Mouse (Mus musculus): ENCODE data around the gene Eif2b3. TPM values are rescaled to one million over a fixed set of nuclear protein-coding genes. Genes with fewer than 3 reads are reported as not detected.

Gene Eif2b3
- total and polyA plus RNA-seq, 2 experiments from 2014 or later = 20.7 to 57.5 TPM

DNA sequence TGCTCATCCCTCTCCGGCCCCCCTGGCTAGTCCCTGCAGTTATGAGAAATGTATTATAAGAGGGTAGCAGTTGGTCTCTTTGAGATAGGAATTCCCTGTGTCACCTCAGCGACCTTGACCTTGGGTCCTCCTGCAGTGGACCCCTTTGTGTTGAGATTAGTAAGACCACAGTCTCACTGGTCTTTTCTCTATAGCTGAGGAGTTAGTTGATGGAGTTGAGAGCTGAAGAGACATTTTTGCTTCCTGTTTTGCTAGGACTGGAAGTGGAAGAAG lies 79.5 kb downstream of the Eif2b3 start:
- Histone ChIP-seq H3K4me3 (ENCODE audit: low read depth, low read length) (no peak overlapping the region), H3K9me3 (ENCODE audit: low read length) (no peaks in the 10 kb centered on the region), H3K27me3 (ENCODE audit: insufficient read depth, low read length) (0 out of 2 replicates have a peak, but pooled peaks cover 4% of the 10 kb centered on the region), H3K4me2 (ENCODE audit: low read depth, low read length, poor library complexity, severe bottlenecking) (no peak overlapping the region), H3K9ac (replicated peaks; ENCODE audit: low read length, poor library complexity, severe bottlenecking) (no peak overlapping the region), H3K27ac (ENCODE audit: low read depth, low read length) (no peak overlapping the region), H3K36me3 (ENCODE audit: insufficient read depth, low read length) (peaks cover 8% of the 10 kb centered on the region), H3K4me1 (ENCODE audit: insufficient read depth, low read length) (peaks cover 3% of the 10 kb centered on the region; the same call in 1 of the 2 replicates)
- no peak for TF ChIP-seq CTCF (IDR thresholded peaks at IDR 0.05)
- 40% methylated on average over 2 of the region's 2 CpGs for WGBS
- DNase-seq (ENCODE audit: low spot score) (no peak), ATAC-seq (ENCODE audit: low FRiP score) (no peak)

DNA sequence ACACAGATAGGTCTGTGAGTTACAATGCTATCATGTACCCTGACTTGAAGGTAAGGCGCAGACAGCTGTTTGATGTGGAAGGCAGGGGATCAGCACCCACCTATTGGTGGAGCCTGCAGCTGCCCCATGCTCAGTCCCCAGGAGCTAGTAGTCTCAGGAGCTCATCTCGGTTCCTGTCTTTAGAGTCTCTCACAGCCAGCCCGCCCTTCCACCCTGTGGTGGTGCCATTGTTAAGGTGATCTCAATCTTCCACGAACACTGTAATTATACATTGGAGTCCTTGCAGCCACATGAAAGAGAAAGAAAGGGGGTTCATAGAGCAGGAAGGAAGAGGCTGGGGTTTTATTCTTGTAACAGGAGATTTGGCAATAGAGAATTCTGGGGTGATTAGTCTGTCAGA lies 80.8 kb downstream of the Eif2b3 start:
- H3K4me3 ChIP-seq (ENCODE audit: low read depth, low read length) = no peak overlapping the region
- WGBS = 65% methylated on average over 4 of the region's 4 CpGs
- no peak overlapping the region for H3K9ac ChIP-seq (replicated peaks; ENCODE audit: low read length, poor library complexity, severe bottlenecking)
- TF ChIP-seq CTCF (IDR thresholded peaks at IDR 0.05) = no peak
- DNase-seq (ENCODE audit: low spot score) = no peak
- no peak overlapping the region for H3K4me2 ChIP-seq (ENCODE audit: low read depth, low read length, poor library complexity, severe bottlenecking)
- no peaks in the 10 kb centered on the region for H3K9me3 ChIP-seq (ENCODE audit: low read length)
- peaks cover 8% of the 10 kb centered on the region for H3K36me3 ChIP-seq (ENCODE audit: insufficient read depth, low read length)
- H3K27me3 ChIP-seq (ENCODE audit: insufficient read depth, low read length) = 0 out of 2 replicates have a peak, but pooled peaks cover 4% of the 10 kb centered on the region
- no peak for ATAC-seq (ENCODE audit: low FRiP score)
- H3K27ac ChIP-seq (ENCODE audit: low read depth, low read length) = no peak overlapping the region
- H3K4me1 ChIP-seq (ENCODE audit: insufficient read depth, low read length) = peaks cover 3% of the 10 kb centered on the region; the same call in 1 of the 2 replicates

DNA sequence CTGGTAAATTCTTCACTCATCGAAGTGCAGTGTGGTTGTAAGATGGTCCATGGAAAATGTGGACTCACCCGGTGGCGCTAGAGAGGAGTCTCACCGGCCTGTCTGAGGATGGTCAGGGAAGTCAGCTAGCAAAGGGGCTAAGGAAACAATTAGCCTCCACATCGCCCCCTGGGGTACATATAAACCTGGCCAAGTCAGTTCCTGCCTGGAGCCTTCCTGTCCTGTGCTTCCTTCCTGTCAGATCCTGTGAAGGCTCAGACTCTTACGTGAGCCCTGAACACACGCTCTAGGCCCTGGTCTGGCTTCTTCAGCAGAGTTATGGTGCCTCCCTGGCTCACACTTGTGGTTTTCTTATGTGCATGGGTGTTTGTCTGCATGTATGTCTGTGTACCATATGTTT lies 82.0 kb downstream of the Eif2b3 start:
- H3K9ac ChIP-seq (replicated peaks; ENCODE audit: low read length, poor library complexity, severe bottlenecking) = no peak overlapping the region
- peaks cover 8% of the 10 kb centered on the region for H3K36me3 ChIP-seq (ENCODE audit: insufficient read depth, low read length)
- H3K4me2 ChIP-seq (ENCODE audit: low read depth, low read length, poor library complexity, severe bottlenecking) = no peak overlapping the region
- WGBS = 49% methylated on average over 7 of the region's 7 CpGs
- H3K9me3 ChIP-seq (ENCODE audit: low read length) = no peaks in the 10 kb centered on the region
- H3K27ac ChIP-seq (ENCODE audit: low read depth, low read length) = no peak overlapping the region
- H3K27me3 ChIP-seq (ENCODE audit: insufficient read depth, low read length) = 0 out of 2 replicates have a peak, but pooled peaks cover 4% of the 10 kb centered on the region
- no peak for ATAC-seq (ENCODE audit: low FRiP score)
- DNase-seq (ENCODE audit: low spot score) = peak; percentile 66
- TF ChIP-seq CTCF (IDR thresholded peaks at IDR 0.05) = peak; percentile 57
- H3K4me1 ChIP-seq (ENCODE audit: insufficient read depth, low read length) = peaks cover 3% of the 10 kb centered on the region; the same call in 1 of the 2 replicates
- no peak overlapping the region for H3K4me3 ChIP-seq (ENCODE audit: low read depth, low read length)

DNA sequence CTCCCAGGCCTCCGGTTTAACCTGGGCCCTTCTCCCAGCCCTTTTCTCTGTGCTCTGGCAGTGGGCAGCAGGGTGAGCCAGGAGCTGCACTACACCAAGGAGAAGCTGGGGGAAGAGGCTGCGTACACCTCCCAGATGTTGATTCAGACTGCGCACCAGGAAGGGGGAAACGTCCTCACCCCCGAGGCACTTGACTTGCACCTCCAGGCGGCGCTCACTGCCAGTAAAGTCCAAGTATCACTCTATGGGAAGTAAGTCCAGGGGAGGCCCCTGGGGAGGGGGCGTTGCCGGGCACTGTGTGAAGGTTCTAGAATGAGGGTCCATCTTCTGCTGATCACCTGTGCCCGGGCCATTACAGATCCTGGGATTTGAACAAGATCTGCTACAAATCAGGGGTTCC lies 85.5 kb downstream of the Eif2b3 start:
- DNase-seq (ENCODE audit: low spot score) (no peak), ATAC-seq (ENCODE audit: low FRiP score) (no peak)
- 71% methylated on average over 10 of the region's 10 CpGs for WGBS
- Histone ChIP-seq H3K9ac (replicated peaks; ENCODE audit: low read length, poor library complexity, severe bottlenecking) (no peak overlapping the region), H3K27me3 (ENCODE audit: insufficient read depth, low read length) (0 out of 2 replicates have a peak, but pooled peaks cover 4% of the 10 kb centered on the region), H3K4me2 (ENCODE audit: low read depth, low read length, poor library complexity, severe bottlenecking) (no peak overlapping the region), H3K4me1 (ENCODE audit: insufficient read depth, low read length) (no peaks in the 10 kb centered on the region), H3K36me3 (ENCODE audit: insufficient read depth, low read length) (peaks cover 29% of the 10 kb centered on the region), H3K4me3 (ENCODE audit: low read depth, low read length) (no peak overlapping the region), H3K27ac (ENCODE audit: low read depth, low read length) (no peak overlapping the region), H3K9me3 (ENCODE audit: low read length) (no peaks in the 10 kb centered on the region)
- TF ChIP-seq CTCF (IDR thresholded peaks at IDR 0.05) = no peak

DNA sequence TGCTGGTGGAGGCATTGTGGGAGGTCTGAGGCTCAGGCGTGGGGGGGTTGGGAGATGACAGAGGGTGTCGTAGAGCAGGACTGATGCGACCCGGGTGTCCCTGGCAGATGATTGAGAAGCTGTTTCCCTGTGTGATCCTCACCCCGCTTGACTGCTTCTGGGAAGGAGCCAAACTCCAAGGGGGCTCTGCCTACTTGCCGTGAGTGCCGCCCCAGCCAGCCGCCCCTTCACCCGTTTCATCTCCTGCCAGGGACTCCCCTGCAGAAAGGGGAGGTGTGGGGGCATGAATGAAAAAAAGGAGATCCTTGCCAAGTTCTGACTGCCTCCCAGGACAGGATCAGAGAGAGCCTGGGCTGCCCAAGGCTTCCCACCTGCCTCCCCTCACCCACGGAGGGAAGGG lies 85.9 kb downstream of the Eif2b3 start:
- Histone ChIP-seq H3K36me3 (ENCODE audit: insufficient read depth, low read length) (peaks cover 30% of the 10 kb centered on the region), H3K27me3 (ENCODE audit: insufficient read depth, low read length) (0 out of 2 replicates have a peak, but pooled peaks cover 4% of the 10 kb centered on the region), H3K27ac (ENCODE audit: low read depth, low read length) (no peak overlapping the region), H3K4me1 (ENCODE audit: insufficient read depth, low read length) (no peaks in the 10 kb centered on the region), H3K9me3 (ENCODE audit: low read length) (no peaks in the 10 kb centered on the region), H3K9ac (replicated peaks; ENCODE audit: low read length, poor library complexity, severe bottlenecking) (no peak overlapping the region; the same call in 1 of the 2 replicates), H3K4me2 (ENCODE audit: low read depth, low read length, poor library complexity, severe bottlenecking) (no peak overlapping the region), H3K4me3 (ENCODE audit: low read depth, low read length) (no peak overlapping the region)
- ATAC-seq (ENCODE audit: low FRiP score) (no peak), DNase-seq (ENCODE audit: low spot score) (no peak)
- WGBS = 50% methylated on average over 10 of the region's 10 CpGs
- TF ChIP-seq CTCF (IDR thresholded peaks at IDR 0.05) = no peak

DNA sequence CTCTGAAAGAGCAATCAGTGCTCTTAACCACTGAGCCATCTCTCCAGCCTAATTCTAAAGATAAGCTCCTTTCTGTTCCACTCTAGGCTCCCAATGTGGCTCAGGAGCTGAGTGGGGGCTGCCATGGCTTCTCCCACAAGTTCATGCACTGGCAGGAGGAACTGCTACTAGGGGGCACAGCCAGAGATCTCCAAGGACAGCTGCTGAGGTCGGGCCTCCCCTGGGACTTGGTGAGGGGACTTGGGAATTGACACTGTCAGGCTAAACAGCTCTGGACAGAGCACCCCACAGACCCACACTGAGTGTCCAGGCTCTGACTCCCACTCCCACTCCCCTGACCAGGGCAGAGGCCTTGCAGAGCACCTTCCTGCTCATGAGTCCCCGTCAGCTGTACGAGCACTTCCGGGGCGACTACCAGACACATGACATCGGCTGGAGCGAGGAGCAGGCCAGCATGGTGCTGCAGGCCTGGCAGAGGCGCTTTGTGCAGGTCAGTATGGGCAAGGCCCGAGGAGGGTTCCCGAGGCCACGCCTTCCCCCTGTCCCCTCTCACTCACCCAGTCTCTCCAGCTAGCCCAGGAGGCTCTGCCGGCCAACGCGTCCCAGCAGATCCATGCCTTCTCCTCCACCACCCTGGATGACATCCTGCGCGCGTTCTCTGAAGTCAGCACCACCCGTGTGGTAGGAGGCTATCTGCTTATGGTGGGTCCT lies 88.8 kb downstream of the Eif2b3 start:
- H3K4me1 ChIP-seq (ENCODE audit: insufficient read depth, low read length) = no peaks in the 10 kb centered on the region
- peaks cover 40% of the 10 kb centered on the region for H3K36me3 ChIP-seq (ENCODE audit: insufficient read depth, low read length)
- no peak overlapping the region for H3K27ac ChIP-seq (ENCODE audit: low read depth, low read length)
- no peak for ATAC-seq (ENCODE audit: low FRiP score)
- DNase-seq (ENCODE audit: low spot score) = no peak
- WGBS = 91% methylated on average over 18 of the region's 18 CpGs
- no peak for TF ChIP-seq CTCF (IDR thresholded peaks at IDR 0.05)
- H3K4me3 ChIP-seq (ENCODE audit: low read depth, low read length) = no peak overlapping the region
- H3K27me3 ChIP-seq (ENCODE audit: insufficient read depth, low read length) = no peaks in the 10 kb centered on the region
- no peaks in the 10 kb centered on the region for H3K9me3 ChIP-seq (ENCODE audit: low read length)
- H3K9ac ChIP-seq (replicated peaks; ENCODE audit: low read length, poor library complexity, severe bottlenecking) = no peak overlapping the region
- H3K4me2 ChIP-seq (ENCODE audit: low read depth, low read length, poor library complexity, severe bottlenecking) = no peak overlapping the region
